Mouse (Mus musculus): Measurements from ENCODE around the gene Svep1.

Svep1 gene

DNA sequence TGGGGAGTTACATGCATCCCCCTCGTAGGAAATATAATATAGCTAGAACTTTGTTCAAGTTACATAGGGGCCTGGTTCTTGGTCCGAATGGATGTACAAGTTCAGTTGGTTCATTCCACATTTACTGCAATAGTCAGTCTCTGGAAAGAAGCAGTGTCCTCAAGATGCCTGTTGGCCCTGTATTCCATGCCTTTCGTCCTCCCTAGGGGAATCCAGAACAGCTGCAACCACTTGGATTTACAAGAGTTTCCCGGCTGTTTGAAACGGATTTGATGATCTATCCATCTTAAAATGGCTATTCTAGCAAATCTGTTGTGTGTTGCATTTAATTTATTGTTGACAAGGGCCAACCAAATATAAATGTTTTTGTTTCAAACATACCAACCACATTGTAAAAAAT, 36.2 kb downstream of the Svep1 start:
- no peak for DNase-seq (ENCODE audit: low spot score)

- no peak for DNase-seq (ENCODE audit: low spot score)
Measured at GRCm38 (mm10) chr4:58169918-58170317, 36.7 kb downstream of the Svep1 start.

DNA sequence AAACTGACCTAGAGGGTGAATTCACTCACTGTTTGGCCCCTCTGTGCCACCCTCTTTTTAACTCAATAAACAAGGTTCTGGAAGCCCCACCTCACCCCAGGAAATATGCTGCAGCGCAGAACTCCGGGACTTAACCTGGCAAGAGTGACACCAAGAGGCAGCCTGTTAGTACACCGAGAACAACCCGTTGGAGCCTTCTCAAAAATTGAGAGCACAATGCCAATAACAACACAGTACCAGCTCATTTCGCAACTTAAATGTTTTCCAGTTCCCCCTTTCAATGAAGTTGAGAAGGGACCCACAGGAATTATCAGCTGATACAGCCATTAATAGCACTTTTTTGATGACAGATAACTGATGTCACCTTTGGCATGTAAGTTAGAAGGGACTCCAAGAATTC, 38.3 kb downstream of the Svep1 start:
- DNase-seq (ENCODE audit: low spot score): no peak

- no peak for DNase-seq (ENCODE audit: low spot score)
Measured at GRCm38 (mm10) chr4:58165711-58166110, 40.9 kb downstream of the Svep1 start.

DNA sequence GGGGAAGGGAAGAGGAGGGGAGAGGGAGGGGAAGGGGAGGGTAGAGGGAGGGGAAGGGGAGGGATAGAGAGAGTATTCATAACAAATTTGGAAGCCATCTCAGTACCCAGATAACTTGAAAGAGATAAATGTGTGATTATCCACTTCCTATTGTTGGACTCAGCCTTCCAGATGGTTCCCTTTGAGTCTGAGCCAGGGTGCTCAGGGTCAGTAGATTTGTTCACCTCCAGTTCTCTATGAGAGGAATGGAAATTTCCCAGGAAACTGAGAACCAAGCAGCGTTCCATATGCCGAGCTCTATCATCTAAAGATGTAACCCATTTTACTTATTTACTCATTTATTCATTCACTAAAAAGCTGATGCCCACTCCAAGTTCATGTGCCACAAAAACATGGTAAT, 44.8 kb downstream of the Svep1 start:
- no peak for DNase-seq (ENCODE audit: low spot score)

DNA sequence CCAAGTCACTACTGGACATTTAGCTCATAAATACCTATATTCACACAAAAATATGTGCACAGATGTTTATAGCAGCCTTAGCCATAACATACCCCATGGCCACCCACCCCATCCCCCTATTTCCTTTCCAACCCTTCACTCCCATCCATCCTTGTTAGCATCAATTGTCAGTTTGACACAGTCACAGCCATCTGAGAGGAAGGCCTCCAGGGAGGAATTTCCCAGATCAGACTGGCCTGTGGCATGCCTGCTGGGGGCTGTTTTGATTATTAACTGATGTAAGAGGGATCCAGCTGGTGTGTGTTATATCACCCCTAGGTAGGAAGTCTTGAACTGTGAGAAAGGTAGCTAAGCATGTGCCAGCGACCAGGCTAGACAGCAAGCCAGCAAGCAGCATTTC, 47.1 kb downstream of the Svep1 start:
- no peak for DNase-seq (ENCODE audit: low spot score)

DNA sequence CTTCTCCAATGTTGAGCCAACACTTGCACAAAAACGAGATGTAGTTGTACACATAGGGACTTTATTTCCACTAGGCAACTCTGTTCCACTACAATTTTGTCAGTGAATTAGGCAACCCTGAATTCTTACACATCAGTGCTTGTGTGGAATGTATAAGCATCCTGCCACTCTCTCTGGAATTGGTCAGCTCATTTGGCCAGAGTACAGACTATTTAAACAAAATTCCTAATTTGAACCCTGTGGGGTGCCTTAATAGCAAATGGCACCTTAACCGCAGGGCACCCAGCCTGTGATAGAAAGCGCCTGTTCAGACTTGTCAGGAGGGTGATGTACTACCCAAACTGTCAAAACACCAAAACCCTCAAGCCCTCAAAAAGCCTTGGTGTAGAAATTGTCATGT, 56.4 kb downstream of the Svep1 start:
- DNase-seq (ENCODE audit: low spot score): no peak

DNA sequence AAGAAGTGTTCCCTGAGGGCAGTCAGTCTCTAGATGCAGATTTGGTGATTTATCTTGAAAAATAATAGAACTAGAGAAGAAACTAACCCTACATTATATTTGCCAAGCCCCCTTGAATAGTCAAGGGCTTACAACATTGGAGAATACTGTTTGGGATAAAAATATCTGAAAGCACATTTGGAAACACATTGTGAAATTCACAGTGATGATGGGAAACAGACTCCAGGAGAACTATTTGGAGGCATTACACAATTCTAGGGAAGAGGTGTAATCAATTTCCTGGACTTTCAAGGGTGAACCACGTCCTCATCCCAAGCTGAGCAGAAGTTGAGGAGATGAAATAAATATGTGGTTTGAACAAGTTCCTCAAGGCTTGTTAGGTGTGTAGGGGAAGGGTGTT, 57.5 kb downstream of the Svep1 start:
- no peak for DNase-seq (ENCODE audit: low spot score)

DNA sequence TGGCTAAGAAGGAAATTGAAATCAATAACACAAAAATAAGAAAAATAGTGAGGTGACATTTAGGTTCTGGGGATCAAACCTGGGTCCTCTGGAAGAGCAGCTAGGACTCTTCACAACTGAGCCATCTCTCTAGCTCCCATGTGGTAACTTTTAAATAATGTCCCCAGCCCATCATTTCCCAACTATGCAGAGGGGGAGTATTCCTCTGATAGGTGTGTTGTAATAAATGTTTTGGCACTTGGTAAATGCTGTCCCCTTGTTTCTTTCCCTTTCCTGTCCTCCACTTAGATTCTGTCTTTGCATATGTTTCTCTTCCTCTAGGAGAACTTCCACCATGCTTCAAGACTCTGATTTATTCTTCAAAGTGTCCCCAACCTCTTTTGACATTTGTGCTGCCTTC, 58.1 kb downstream of the Svep1 start:
- DNase-seq (ENCODE audit: low spot score): no peak

DNA sequence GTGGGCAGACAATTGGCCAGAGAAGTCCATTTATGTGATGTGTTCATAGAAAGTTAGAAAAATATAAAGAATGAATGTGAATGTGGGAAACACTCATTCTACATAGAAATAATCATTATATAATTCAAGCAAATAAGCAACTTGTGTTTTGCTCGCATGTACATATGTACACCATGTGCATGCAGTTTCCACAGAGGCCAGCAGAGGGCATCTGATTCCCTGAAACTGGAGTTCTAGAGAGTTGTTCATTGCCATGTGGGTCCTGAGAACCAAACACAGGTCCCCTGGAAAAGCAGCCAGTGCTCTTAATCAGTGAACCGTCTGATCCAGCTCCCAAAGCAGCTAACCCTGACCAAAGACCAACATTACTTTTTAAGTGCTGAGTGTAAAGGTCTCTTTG, 60.0 kb downstream of the Svep1 start:
- no peak for DNase-seq (ENCODE audit: low spot score)

- no peak for DNase-seq (ENCODE audit: low spot score)
Measured at GRCm38 (mm10) chr4:58139764-58140556, 66.7 kb downstream of the Svep1 start.

DNA sequence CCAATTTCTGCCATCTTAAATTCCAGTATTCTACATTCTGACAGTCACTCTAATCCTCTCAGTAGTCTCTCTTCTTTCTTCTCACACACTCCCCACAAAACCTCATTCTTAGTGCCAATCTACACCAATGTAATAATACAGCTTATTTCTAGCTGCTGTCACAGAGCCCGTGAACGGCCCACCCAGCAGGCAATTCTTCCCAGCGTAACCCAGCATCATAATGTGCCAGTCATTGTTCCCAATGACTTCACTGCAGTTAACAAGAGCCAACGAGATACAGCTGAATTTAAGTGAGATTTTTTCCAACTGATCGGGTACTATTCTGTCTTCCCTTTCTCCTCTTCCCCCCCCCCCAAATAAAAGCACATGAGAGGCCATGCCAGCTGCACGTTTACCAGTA, 67.4 kb downstream of the Svep1 start:
- no peak for DNase-seq (ENCODE audit: low spot score)

DNA sequence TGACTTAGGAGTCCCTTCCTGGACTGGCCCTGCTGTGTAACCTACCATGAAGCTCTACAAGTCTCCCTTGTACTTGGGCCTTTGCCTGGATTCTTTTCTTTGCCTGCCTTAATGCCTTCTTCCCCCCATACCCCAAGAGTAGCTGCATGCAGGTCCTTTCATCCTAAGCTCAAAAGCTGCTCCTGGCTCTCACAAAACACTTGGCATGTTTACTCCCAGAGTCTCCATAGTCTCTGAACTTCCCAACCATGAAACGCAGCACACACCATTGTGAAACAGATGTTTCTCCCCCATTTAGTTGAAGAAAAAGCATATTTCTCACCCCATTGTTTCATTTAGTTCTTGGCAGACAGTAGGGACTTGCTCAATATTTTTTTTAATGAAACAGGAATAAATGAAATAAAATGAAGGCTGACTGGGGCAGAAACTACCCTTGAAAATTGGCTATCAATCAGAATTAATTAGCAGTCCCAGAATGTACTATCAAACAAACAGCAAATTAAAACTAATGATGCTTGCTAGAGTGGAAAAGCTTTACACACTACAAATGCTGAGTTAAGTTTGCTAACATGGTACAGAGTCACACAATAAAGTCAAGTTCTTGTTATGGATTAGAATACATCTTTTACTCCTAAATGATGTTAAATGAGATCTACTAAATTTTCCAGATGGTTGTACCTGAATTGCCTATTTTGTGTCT, 72.9 kb downstream of the Svep1 start:
- no peak for DNase-seq (ENCODE audit: low spot score)

DNA sequence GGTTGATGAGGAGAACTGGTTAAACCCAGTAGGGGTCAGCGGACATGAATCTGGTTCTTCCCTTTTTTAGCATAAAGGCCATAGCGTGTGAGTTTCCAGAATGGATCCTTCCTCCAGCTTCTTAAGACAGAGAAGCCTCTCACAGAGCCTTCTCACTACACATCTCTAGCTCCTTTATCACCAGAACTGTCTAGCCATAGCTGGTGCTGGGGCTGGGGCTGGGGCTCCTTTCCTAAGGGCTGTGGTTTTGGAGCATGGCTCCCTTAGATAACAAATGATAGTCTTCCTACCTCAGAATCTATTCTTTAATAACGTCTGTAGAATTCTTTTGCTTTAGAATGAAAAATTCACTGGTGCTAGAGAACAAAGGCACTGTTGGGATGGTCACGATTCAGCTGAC, 76.8 kb downstream of the Svep1 start:
- no peak for DNase-seq (ENCODE audit: low spot score)

- DNase-seq (ENCODE audit: low spot score): no peak
Measured at GRCm38 (mm10) chr4:58127024-58127423, 79.6 kb downstream of the Svep1 start.

DNA sequence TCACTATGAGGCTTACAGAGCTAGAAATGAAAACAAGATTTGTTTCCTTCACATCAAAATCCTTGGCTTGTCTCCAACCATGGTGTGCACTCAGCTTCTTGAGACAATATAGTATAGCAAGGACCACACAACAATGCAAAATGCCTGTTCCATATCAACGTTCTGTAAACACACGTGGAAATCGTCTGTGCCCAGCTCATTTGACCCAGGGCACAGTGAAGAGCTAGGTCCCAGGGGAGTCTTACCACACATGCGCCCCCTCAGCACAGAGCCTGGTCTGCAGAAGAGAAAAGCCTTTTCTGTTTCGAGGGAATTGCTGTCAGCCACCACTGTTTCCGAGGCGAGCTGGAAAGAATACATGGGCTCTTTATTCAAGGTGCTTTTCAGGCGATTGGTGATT, 91.2 kb downstream of the Svep1 start:
- no peak for DNase-seq (ENCODE audit: low spot score)

DNA sequence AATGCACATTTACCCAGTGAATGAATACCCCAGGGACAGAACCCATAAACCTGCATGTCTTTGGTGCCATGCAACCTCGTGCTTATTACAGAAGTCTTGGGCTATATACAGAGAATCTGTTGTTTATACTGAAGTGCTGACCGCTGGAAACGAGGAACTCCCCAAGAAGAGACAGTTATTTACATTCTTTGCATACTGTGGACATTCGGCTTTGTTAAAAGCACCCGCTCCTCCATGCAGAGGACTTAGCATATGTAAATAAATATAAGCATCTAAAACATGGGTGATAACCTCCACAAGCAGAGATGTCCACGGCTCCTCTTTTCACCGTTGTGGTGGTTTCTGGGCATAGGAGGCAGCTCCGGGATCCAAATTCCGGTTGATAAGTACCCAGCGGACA, 95.7 kb downstream of the Svep1 start:
- DNase-seq (ENCODE audit: low spot score): peak; percentile 33

DNA sequence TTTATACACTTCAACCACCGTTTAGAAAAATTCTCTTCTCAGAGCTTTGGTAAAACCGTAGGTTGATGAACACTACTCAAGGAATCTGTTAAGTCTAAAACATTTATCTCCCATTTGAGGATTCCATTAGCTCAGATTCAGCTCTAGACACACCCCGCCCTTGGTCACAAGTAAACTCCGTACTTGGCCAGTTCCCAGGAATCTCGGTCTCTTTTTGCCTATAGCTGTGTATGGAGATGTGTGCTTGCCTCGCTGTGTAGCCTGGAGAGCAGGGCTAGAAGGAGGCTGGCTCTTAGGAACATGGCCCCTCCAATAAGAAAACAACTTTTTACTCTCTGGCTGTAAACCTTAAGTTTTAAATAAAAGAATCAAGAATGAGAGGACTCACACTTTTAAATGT, 96.9 kb downstream of the Svep1 start:
- no peak for DNase-seq (ENCODE audit: low spot score)

- DNase-seq (ENCODE audit: low spot score): no peak
Measured at GRCm38 (mm10) chr4:58108364-58108763, 98.3 kb downstream of the Svep1 start.

DNA sequence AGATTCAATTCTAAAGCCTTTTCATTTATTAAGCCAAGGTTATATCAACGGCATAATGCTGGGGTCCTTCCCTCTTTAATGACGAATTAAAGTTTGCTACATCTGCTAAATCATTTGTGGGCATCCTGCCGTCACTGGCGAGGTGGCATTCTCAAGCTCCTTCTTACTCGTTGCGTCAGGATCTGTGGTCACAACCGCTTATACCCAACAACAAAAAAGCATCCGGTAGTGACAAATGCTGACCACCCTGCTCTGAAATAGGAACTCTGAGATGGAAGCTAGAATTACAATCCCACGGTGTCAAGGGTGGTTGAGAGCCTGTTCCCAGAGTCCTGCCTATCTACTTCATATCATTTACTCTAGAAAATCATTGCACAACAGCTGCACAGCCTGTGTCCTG, 108.9 kb downstream of the Svep1 start:
- DNase-seq (ENCODE audit: low spot score): no peak

- no peak for DNase-seq (ENCODE audit: low spot score)
Measured at GRCm38 (mm10) chr4:58086738-58087137, 119.9 kb downstream of the Svep1 start.

- no peak for DNase-seq (ENCODE audit: low spot score)
Measured at GRCm38 (mm10) chr4:58086151-58086550, 120.5 kb downstream of the Svep1 start.

GRCm38 (mm10) chr4:58085340-58085739, 121.3 kb downstream of the Svep1 start:
- no peak for DNase-seq (ENCODE audit: low spot score)

- no peak for DNase-seq (ENCODE audit: low spot score)
Measured at GRCm38 (mm10) chr4:58084155-58084554, 122.5 kb downstream of the Svep1 start.
